Mouse (Mus musculus) olfactory bulb, adult 2 months (tissue): ENCODE results near the gene Gm21304. TPM values are rescaled to one million over a fixed set of nuclear protein-coding genes. Genes with fewer than 3 reads are reported as not detected.
"Not testable (repeated sequence)": the region's sequence is repeated elsewhere in the genome, so short reads cannot be mapped to it uniquely, and the experiment has no call there.

Experiments
- H3K27ac ChIP-seq: fragments of 200-500 bp; 2 replicates; pipeline ENCODE4 v1.5.1; 2012; ENCODE audit warnings: low read depth, low read length; ENCODE audit not compliant: insufficient read depth
- H3K4me1 ChIP-seq: fragments of 200-500 bp; 2 replicates; pipeline ENCODE4 v1.6.1; 2012; ENCODE audit warnings: low read length; ENCODE audit not compliant: control insufficient read depth, insufficient read depth
- H3K4me3 ChIP-seq: fragments of 200-500 bp; 2 replicates; pipeline ENCODE4 v1.5.1; 2012; ENCODE audit warnings: mild to moderate bottlenecking, low read depth, low read length, moderate library complexity; ENCODE audit not compliant: insufficient read depth
- CTCF ChIP-seq: fragments of 200-500 bp; IDR thresholded peaks from 2 replicates; pipeline ENCODE4 v1.5.1; 2012; ENCODE audit warnings: low read depth, mild to moderate bottlenecking, low read length, moderate library complexity; ENCODE audit not compliant: insufficient read depth
- POLR2A ChIP-seq: fragments of 200-500 bp; IDR thresholded peaks from 2 replicates; pipeline ENCODE4 v1.6.1; 2012; ENCODE audit warnings: mild to moderate bottlenecking, low read depth, low read length, moderate library complexity; ENCODE audit not compliant: insufficient read depth
- WGBS: fragments of 180-500 bp; shearing (Covaris S2); methylation state at CpG from one replicate; pipeline ENCODE4 v1.1.7; 2018; 5-methylcytosine and 5-hydroxymethylcytosine counted together
- polyA plus RNA-seq: library from polyadenylated mRNA; stranded (reverse); fragments of >200 nt; gene quantifications from 2 replicates; pipeline ENCODE4 v1.2.4, GENCODE M21; 2012; ENCODE audit warnings: low replicate concordance; ENCODE audit not compliant: missing spikeins, insufficient read depth, insufficient read length

Gm21304 gene
- polyA plus RNA-seq = not detected in 2 replicates

GRCm38 (mm10) chr10:104168215-104168614 lies at the start of gene Gm21304:
Gm21304 (plus strand) TSS chr10:104168515.
- not testable (repeated sequence) for H3K4me3 ChIP-seq, H3K4me1 ChIP-seq, H3K27ac ChIP-seq
- WGBS = no CpG with 5 or more reads among the region's 3 CpGs

- not testable (repeated sequence) for H3K4me3 ChIP-seq, H3K4me1 ChIP-seq, H3K27ac ChIP-seq
- WGBS = no CpG with 5 or more reads among the region's 3 CpGs
These were observed 25.6 kb upstream of the Gm21304 start, which contains the start of gene Gm21293 for GRCm38 (mm10) chr10:104142687-104143086. Gm21293 (plus strand) TSS chr10:104142987.

- no CpG with 5 or more reads among the region's 3 CpGs for WGBS
- not testable (repeated sequence) for H3K4me3 ChIP-seq, H3K4me1 ChIP-seq, H3K27ac ChIP-seq
These were observed 17.1 kb upstream of the Gm21304 start, which contains the start of gene Gm6763 for GRCm38 (mm10) chr10:104151197-104151596. Gm6763 (plus strand) TSS chr10:104151497.

- H3K4me3 ChIP-seq, H3K4me1 ChIP-seq, H3K27ac ChIP-seq: not testable (repeated sequence)
- no CpG with 5 or more reads among the region's 3 CpGs for WGBS
These were observed 8.6 kb upstream of the Gm21304 start, which contains the start of gene Gm8764 for GRCm38 (mm10) chr10:104159706-104160105. Gm8764 (plus strand) TSS chr10:104160006.

- not testable (repeated sequence) for H3K27ac ChIP-seq, H3K4me3 ChIP-seq, H3K4me1 ChIP-seq
- WGBS = no CpG with 5 or more reads among the region's 3 CpGs
These were observed 8.4 kb downstream of the Gm21304 start, which contains the start of gene Gm21312 for GRCm38 (mm10) chr10:104176724-104177123. Gm21312 (plus strand) TSS chr10:104177024.

- not testable (repeated sequence) for H3K4me1 ChIP-seq, H3K27ac ChIP-seq, H3K4me3 ChIP-seq
- WGBS = no CpG with 5 or more reads among the region's 3 CpGs
These were observed 16.9 kb downstream of the Gm21304 start, which contains the start of gene Gm20765 for GRCm38 (mm10) chr10:104185233-104185632. Gm20765 (plus strand) TSS chr10:104185533.

GRCm38 (mm10) chr10:104193742-104194141 lies 25.4 kb downstream of the Gm21304 start, which contains the start of gene Gm4340:
Gm4340 (plus strand) TSS chr10:104194042.
- WGBS = no CpG with 5 or more reads among the region's 3 CpGs
- not testable (repeated sequence) for H3K27ac ChIP-seq

GRCm38 (mm10) chr10:104209655-104210054 lies 41.3 kb downstream of the Gm21304 start:
- TF ChIP-seq POLR2A = no peak
- Histone ChIP-seq H3K4me1 (no peaks in the 10 kb centered on the region), H3K4me3 (no peak overlapping the region), H3K27ac (no peak overlapping the region)
- 93% methylated on average over 1 of the region's 1 CpGs for WGBS

More at GRCm38 (mm10) chr10:104193742-104194141, 25.4 kb downstream of the Gm21304 start, which contains the start of gene Gm4340:
- H3K4me3 ChIP-seq, H3K4me1 ChIP-seq: not testable (repeated sequence)

GRCm38 (mm10) chr10:104210268-104210990 lies 42.1 kb downstream of the Gm21304 start:
- 69% methylated on average over 3 of the region's 3 CpGs for WGBS
- Histone ChIP-seq H3K27ac (no peak overlapping the region), H3K4me1 (no peaks in the 10 kb centered on the region)

GRCm38 (mm10) chr10:104214527-104214926 lies 46.2 kb downstream of the Gm21304 start:
- H3K27ac ChIP-seq = no peak overlapping the region
- TF ChIP-seq CTCF = no peak
- TF ChIP-seq POLR2A = no peak
- no peak overlapping the region for H3K4me3 ChIP-seq
- H3K4me1 ChIP-seq = no peaks in the 10 kb centered on the region
- 88% methylated on average over 5 of the region's 5 CpGs for WGBS

More at GRCm38 (mm10) chr10:104210268-104210990, 42.1 kb downstream of the Gm21304 start:
- TF ChIP-seq CTCF (no peak), POLR2A (no peak)
- no peak overlapping the region for H3K4me3 ChIP-seq

Other genes starting within 250 kb of the Gm21304 start
- gene Gm21293, start 25.5 kb upstream of the Gm21304 start, polyA plus RNA-seq = not detected in 2 replicates
- gene Gm6763, start 17.0 kb upstream of the Gm21304 start, polyA plus RNA-seq = not detected in 2 replicates
- not detected in 2 replicates for gene Gm8764, start 8.5 kb upstream of the Gm21304 start, polyA plus RNA-seq
- not detected in 2 replicates for gene Gm21312, start 8.5 kb downstream of the Gm21304 start, polyA plus RNA-seq
- not detected in 2 replicates for gene Gm20765, start 17.0 kb downstream of the Gm21304 start, polyA plus RNA-seq
- gene Gm4340, start 25.5 kb downstream of the Gm21304 start, polyA plus RNA-seq = not detected in 2 replicates